Mouse (Mus musculus) B cell, adult 2 months (primary cell): Measurements from ENCODE around the gene Olfr283.
"Not testable (repeated sequence)": the region's sequence is repeated elsewhere in the genome, so short reads cannot be mapped to it uniquely, and the experiment has no call there.

Experiments
- DNase-seq, 2 experiments: peaks; one replicate each; pipeline ENCODE4 v3.0.0; 2022

Gene Olfr283

DNA sequence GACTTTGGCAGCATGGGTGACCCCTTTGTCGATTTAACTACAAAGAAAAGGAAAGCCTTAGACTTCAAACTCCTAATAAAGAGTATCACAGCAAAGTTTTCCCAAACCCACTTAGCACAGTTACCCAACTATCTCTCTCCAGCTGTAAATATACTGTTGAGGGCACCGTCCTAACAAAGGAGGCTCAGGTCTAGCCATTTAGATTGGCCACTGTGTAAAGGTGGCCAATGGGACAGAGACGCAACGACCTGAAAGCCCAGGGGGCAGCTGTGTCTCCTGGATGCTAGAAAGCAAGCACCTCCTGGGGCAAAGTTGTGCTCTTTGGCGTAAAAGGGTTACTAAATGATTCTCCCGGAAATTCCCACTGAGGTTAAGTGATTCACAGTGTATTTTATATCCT lies at the start of gene Olfr283:
Olfr283 (minus strand) TSS at position 101 of the 400 bp plus-strand sequence.
- DNase-seq: no peak

DNA sequence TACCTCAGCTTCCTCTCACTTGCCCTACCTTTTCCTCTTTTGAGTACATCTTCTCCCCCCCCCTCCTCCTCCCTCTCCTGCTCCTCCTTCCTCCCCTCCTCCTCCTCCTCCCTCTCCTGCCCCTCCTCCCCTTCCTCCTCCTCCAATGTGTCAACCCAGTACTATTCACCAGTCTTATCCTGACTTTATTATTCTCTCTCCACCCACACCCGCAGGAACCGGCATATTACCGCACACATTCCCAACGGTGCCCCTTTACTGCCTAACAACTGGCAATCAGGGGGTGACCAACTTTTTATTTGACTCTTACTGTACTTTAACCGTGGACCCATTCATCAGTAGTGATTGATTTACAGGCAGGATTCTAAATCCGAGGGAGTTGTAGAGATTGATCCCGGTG lies 44.4 kb upstream of the Olfr283 start:
- DNase-seq: no peak

DNA sequence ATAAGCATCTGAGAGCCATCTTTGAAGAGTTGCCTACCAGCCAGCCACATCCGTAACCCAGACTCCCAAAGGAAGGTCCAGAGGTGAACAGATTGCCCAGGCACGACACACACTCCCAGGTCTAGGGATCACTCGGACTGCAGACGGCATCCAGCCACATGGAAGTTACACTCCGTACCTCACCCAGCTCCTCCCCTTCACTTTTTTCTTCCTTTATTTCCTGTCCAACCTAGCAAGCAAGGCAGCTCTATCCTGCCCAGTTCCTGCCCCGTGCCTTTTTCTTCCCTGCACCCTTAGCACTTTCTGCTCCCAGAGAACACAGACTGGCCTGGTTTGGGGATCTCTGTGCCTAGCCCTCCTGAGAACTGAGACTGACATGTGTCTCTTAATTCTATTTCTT lies 44.0 kb upstream of the Olfr283 start:
- DNase-seq: no peak

DNA sequence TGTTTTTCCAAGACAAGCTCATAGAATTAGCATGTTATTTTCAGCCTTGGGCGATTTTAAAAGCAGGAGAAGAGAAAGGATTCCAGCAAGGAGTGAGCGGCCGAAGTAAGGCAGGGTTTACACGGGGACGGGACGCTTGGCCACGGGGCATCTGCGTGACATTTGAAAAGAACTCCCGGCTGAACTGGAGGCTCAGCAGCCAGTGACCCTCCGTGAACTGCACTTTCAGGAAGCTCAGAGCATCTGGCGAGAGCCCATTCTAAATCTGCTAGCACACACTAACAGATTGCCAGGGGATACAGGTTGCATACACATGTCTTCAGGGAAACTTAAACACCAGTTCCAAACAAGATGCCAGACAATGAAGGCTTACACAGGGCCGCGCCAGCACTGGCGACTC lies 43.6 kb upstream of the Olfr283 start:
- DNase-seq: no peak

DNA sequence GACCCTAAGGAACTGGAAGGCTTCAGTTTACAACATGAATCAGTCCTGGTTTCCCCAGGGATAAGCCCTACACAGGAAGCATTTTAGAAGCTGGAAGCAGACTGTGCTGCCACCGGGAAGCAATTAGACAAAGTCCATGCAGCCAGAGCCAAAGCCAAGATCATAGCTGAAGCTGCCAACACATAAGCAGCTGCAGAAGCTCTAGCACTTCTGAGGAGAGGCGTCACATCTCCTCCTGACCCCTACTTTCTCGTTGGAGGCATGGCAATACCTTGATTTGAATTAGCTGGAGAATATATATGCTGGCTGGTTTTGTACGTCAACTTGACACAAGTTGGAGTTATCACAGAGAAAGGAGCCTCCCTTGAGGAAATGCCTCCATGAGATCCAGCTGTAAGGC lies 40.2 kb upstream of the Olfr283 start:
- no peak for DNase-seq

DNA sequence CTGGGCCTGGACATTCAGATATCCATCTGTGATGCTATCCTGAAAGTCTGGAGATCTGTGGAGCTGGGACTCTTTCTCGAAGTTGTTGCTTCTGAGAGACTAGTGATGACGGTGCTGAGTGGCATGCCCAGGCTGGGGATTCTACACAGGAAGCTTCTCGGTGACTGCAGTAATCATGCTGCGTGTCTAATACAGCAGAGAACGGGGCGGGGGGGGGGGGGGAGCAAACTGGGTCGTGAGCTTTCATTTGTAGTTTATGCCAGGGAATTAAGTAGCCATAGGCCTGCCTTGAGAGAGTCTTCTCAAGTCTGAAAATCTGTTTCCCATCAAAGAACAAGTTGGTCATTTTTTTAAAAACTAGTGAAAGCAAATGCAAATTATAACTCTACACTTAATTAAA lies 37.4 kb upstream of the Olfr283 start:
- no peak for DNase-seq

DNA sequence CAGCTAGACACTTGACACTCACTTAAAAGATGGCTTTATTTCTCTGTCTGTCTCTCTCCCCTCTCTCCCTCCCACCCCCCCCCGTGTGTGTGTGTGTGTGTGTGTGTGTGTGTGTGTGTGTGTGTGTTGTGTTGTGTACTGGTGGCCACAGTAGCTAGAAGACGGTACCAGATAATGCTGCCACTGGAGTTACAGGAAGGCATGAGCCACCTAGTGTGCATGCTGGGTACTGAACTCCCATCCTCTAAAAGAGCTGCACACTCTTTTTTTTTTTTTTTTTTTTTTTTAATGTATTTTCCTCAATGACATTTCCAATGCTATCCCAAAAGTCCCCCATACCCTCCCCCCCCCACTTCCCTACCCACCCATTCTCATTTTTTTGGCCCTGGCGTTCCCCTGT lies 36.5 kb upstream of the Olfr283 start:
- peak; percentile 7 to 24 for DNase-seq

DNA sequence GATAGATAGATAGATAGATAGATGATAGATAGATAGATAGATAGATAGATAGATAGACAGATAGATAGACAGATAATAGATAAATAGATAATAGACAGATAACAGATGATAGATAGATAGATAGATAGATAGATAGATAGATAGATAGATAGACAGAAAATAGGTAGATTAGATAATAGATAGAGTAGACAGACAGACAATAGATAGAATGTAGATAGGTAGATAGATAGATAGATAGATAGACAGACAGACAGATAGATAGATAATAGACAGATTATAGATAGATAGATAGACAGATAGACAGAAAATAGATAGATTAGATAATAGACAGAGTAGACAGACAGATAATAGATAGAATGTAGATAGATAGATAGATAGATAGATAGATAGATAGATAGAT lies 36.1 kb upstream of the Olfr283 start:
- DNase-seq: not testable (repeated sequence)

DNA sequence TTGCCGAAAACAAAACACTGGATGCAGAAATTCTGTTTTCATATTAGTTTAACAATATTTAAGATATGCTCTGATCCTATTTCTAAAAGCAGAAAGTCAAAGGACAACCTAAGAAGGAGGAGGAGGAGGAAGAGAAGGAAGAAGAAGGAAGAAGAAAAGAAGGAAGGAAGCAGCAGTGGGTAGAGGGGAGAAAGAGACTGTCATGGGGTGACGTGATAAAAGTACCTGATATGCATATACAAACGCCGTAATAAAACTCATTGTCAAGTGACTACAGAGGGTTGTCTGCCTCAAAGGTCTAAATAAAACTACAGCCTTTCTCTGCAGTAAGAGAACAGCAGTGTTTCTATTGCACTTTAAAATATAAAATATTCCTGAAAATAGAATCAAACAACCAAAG lies 35.2 kb upstream of the Olfr283 start:
- no peak for DNase-seq

DNA sequence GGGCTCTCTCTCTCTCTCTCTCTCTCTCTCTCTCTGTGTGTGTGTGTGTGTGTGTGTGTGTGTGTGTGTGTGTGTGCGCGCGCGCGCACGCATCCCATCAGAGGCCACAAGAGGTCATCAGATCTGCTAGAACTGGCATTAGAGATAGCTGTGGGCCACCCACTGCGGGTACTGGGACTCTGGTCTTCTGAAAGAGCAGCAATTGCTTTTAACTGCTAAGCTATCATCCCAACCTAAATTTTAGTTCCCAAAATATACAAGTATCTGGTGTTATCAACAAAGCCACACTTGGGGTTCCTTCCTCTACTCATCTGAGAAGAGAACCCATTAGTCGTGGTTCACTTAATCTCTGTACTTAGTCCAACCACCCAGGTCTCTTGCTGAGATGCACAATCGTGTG lies 29.5 kb upstream of the Olfr283 start:
- DNase-seq: no peak

DNA sequence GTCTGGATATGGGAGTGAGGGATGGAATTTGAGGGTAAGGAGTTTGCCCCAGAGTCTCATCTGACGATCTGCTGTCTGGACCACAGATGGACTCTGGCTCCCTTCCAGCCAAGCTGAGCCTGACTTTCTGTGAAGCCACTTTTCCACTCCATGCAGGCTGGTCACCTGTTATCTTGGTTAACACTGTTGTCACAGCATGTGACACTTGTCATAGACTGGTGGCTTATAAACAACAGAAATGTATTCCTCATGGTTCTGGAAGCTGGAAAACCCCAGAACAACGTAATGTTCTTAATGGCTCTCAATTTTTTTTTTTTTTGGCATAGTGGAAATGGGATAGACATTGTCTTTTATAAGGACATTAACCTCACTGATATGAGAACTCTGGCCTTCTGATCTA lies 28.9 kb upstream of the Olfr283 start:
- no peak for DNase-seq

DNA sequence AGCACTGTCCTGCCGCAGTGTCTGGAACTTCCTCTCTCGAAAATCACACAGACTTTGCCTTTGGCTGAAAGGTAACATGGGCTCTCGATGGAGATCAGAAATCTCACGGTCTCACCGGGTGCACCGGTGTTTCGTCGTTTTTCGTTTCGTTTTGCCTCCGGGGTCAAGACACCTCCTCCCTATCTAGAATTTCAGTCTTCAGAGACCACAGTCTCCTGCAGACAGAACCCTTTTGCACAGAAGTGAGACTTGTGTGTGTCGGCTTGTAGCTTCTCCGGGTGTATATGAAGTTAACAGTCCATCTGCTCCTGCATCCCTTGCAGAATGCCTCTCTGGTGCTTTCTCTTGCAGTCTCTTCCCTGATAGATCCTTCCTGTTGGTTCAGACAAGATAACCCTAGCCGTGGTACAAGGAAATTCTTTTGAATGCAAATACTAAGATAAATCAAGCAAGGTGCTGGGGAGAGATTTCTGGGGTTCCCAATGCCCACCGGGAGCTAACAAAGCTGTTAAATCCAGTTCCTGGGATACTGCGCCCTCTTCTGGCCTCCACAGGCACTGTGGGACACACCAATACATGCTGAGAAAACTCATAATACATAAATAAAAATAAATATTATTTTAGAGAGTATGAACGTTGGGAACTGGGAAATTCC lies 27.8 kb upstream of the Olfr283 start:
- peak; percentile 12 to 28 for DNase-seq

DNA sequence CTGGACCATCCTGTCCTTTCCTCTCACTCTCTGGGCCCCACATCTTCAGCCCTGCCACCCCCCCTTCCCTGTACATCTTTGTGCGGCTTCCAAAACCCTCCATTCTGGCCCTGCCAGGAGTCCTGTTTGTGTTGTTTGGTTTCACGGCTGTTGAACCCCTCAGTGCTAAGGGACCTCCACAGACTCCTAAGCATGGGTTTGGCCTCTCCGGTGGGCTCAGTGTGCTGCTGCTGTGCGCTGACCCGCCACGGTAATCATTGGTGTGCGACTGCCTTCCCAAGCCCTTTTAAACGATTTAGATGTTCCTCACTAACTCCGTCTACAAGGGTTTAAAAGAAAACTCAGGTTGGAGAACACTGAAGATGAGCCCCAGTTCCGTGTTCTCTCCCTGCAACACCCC lies 21.6 kb upstream of the Olfr283 start:
- no peak for DNase-seq

DNA sequence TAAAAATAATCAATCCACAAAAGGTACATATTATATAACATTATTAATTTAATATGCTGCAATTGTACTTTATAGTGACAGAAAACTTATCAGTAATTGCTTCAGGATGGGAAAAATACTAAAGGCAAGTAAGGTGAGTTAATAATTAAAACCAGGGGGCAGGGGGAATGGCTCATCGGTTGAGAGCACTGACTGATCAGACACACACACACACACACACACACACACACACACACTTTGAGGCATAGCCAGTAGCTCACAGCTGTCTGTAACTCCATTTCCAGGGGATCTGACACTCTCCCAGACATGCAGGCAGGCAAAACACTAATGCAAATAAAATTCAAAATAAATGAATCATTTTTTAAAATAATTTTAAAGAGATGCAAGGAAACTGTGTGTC lies 16.4 kb upstream of the Olfr283 start:
- no peak for DNase-seq

DNA sequence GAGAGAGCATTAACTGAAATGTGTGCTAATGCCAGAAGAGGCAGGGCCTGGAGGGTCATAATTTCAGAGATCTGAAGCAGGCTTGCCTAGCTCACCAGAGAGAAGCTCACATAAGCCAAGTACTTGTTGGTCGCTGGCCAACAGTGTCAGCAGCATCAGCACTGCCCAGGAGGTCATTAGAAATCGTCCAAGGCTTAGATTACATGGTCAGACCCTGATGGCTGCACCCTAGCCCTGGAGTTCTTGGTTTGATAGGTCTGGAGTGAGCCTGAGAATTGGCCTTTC lies 11.1 kb upstream of the Olfr283 start:
- no peak for DNase-seq

DNA sequence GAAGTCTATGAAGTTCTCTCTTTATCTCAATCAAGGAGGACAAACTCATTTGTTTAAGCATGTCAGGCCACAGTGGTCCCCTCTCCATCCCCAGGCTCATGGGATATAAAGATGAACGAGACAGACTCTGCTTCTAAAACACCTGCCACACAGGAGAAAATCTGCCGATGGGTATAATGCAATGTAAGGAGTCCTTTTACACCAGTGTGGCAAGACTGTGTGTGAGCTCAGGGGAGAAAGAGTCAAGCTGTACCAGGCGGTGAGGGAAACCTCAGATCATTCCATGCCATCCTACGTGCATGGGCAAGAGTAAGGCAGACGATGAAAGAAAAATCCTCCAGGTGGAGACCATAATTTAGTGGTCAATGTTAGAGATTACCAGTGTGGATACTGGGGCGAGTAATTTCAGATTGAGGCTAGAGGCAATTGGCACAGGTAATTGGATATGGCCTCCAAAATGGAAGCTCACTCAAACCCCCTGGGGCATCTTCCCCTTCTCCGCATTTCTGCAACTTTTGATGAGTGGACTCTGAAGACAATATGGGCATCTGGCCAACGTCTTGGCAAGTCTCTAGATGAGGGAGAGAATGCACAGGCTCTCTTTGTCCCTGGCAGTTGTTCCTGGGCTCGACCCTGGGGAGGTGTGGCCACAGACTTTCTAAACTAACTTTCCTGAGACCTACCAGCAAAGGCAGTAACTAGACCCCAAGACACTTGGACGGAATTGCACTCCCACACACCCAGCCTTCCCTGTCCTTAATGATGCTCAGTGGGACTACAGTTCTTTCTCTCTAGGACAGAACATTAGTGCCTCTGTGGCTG lies 10.5 kb upstream of the Olfr283 start:
- DNase-seq: no peak

DNA sequence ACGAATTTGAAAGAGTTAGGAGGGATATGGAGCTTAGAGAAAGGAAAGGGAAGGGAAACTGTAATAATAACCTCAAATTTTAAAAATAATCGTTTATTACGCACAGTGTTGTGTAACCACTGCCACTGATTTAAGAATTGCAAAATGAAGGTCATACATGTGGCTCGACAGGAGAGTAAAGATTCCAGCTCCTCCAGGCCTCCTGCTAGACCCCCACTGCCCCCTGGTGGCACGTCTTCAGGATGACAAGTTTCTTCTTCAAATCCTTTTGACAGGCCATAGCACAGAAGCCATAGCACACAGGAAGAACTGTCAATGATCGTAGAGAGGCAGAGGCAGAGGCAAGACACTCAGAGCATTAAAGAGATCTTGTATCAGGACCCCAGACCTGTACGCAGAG lies 9.1 kb upstream of the Olfr283 start:
- peak; percentile 51 to 54 for DNase-seq

DNA sequence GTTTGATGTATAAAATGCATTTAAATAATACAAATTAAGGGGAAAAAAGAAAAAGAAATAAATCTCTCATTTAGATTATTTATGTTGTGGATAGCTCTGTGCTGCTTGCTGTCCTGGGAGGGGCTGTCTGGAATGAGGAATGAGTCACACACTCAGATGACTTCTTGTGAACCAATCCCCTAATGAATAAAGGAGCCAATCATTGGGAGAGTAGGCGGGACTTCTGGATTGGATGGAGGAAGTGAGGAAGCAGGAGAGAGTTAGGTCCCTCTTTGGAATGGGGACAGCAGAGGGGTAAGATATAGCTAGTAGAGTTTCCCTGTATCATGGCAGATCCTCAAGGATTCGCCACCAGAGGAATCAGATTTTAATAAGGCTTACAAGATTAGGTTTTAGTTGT lies 6.9 kb upstream of the Olfr283 start:
- no peak for DNase-seq

DNA sequence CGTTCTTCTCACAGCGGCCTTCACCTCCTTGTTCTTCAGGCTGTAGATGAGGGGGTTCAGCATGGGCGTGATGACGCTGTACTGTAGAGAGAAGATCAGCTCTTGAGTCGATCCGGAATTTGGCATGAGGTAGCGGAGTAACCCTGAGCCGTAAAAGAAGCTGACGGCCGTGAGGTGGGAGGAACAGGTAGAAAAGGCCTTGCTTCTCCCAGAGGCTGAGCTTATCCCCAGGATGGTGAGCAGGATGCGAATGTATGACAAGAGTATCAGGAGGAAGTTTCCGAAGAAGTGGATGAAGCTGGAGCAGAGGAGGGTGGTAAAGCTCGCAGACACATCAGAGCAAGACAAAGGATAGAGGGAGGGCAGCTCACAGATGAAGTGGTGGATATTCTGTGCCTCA lies 2.5 kb downstream of the Olfr283 start:
- no peak for DNase-seq

DNA sequence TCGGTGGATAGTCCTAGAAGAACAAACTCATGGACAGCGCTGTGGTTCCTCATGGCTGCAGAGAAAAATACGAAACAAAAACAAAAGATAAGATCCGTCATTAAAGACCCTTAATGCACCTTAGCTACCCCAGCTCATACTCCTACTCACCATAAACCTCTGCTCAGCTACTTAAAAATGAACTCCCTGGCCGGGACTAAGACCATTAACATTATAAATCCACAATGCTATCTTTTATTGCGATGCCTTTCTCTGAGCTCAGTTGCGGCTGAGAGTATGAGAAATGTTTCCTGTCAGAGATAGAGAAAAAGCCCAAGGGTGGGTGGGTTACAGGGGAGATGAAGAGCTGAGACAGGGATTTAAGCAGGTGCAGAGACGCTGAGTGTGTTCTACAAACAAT lies 39.9 kb downstream of the Olfr283 start, which contains the start of gene Olfr284:
Olfr284 (minus strand) TSS at position 101 of the 400 bp plus-strand sequence.
- DNase-seq: no peak
